Mouse (Mus musculus): ENCODE results near the gene Osr1.

DNA sequence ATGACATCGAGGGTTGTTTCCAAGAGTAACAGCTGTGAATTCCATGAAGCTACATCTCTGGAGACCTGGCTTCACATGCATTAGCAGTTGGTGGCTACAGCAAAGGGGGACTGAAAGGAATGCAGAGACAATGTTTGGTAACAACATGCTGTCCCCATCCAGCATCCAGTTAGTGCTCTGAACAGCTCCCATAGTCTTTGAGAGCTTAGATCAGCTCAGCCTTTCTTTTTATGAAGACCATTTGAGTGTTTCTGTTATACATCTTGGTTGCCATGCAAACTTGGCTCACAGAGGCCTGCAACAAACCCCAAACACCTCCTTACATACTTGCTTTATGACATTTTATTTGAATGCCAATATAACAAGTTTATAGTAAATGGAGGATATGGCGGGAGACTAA lies 19.6 kb upstream of the Osr1 start:
- no peak for TF ChIP-seq MYB (IDR thresholded peaks at IDR 0.05; ENCODE audit: low read depth, low read length)
- no peak for TF ChIP-seq TBP (IDR thresholded peaks at IDR 0.05; ENCODE audit: low read depth, low read length)
- TF ChIP-seq CTCF (IDR thresholded peaks at IDR 0.05 in 2 of 3, conservative IDR thresholded peaks at IDR 0.05 in 1 of 3; ENCODE audit: control insufficient read depth in 1 of 3, insufficient read depth in 1 of 3, low read depth in 2 of 3, low read length in 3 of 3, poor library complexity in 1 of 3, severe bottlenecking in 1 of 3): no peak
- no peak for TF ChIP-seq MAX (IDR thresholded peaks at IDR 0.05; ENCODE audit: low read length)
- TF ChIP-seq NELFE (IDR thresholded peaks at IDR 0.05; ENCODE audit: low read depth, low read length): no peak
